Mouse (Mus musculus) gonadal fat pad, adult 2 months (tissue): ENCODE results near the gene Nlk. TPM values are rescaled to one million over a fixed set of nuclear protein-coding genes. Genes with fewer than 3 reads are reported as not detected.
"Not testable (repeated sequence)": the region's sequence is repeated elsewhere in the genome, so short reads cannot be mapped to it uniquely, and the experiment has no call there.

Experiments
- DNase-seq: peaks from one replicate; pipeline ENCODE4 v3.0.0-alpha.2; 2012; ENCODE audit warnings: low read depth
- polyA plus RNA-seq: library from polyadenylated mRNA; depleted of rRNA; stranded (reverse); fragments of >200 nt; gene quantifications from 2 replicates; pipeline ENCODE4 v1.2.3, GENCODE M21; 2012

Nlk gene
- polyA plus RNA-seq, 1 experiment = 18.5 TPM

DNA sequence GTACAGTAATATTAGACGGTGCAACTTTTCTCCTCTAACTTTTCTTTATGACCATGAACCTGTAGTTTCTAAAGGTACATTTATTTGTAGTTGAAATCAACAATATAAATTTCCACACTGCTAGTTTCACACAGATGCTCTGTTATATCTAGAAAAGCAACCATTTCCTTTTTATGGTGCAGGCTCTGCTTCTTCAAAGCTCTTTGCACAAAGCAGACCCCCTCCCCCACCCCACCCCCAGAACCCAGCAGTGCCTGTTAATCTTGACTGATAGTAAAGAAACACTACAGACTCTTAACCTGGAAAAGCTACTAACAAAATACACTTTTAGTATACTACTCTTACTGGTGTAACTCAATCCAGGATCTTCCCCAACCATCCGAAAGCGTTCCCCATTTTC lies 6.6 kb downstream of the Nlk start:
- DNase-seq = no peak

DNA sequence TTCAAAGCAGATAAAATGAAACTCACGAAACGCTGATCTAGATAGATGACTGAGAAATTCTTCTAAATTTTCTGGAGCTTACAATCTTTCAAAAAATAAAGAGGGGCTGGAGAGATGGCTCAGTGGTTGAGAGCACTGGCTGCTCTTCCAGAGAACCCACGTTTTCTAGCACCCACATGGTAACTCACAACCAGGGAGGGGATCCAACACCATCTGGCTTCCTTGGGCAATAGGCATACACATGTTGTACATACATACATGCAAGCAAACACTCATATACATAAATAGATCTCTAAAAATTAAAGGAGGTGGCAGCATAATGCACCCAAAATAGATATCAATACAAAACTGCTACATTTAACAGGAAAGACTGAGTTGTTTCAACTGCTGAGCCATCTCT lies 16.1 kb downstream of the Nlk start:
- DNase-seq = no peak

DNA sequence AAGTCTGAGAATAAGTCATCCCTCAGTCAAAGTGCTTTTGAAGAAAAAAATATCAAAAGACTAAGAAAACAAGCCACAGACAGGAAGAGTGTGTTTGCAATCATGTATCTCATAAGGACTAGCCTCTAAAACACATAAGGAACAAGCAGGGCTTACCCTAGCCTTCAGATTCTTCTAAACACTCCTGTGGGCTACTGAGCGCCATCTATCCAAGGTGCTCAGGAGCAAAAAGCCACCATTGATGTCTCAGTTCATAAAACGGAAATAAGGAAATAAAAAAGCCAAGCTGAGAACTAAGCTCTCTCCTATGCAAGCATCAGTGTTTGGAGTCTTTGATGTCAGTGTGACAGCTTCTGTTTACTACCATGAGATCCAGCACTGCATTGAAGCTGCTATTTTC lies 18.4 kb downstream of the Nlk start:
- DNase-seq = no peak

DNA sequence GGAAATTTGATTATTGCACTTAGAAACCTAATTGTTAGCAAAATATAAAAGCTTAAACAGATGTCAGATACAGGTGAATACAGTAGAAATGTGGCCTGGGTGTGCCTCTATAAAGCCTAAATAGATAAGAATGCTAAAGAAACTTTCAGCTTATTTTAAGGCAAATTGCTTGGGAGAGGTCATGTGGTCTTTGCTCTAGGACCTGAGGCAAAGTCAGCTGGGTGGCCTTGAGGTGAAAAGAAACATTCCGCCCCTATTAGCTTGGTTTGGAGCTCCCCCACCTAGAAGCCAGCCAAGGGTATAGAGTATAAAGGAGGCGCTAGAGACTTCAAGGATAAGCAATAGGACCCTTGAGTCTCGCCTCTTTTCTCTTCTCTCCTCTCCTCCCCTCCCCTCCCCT lies 28.5 kb downstream of the Nlk start:
- no peak for DNase-seq

DNA sequence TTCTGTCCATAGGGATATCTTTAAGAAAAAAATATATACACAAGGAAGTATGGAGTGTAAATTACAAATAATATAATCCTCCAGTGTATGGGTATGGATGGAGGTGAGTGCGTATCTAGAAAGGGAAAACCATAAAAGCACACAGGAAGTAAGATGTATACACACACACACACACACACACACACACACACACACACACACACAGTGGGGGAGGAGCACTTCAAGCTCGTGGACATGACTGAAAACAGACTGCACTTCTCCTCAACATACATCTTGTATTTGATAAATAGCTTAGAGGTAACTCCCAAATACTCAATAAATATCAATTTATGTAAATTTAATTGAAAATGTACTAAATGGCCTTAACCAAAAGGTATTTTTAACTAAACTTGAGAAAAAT lies 32.3 kb downstream of the Nlk start:
- DNase-seq = no peak

DNA sequence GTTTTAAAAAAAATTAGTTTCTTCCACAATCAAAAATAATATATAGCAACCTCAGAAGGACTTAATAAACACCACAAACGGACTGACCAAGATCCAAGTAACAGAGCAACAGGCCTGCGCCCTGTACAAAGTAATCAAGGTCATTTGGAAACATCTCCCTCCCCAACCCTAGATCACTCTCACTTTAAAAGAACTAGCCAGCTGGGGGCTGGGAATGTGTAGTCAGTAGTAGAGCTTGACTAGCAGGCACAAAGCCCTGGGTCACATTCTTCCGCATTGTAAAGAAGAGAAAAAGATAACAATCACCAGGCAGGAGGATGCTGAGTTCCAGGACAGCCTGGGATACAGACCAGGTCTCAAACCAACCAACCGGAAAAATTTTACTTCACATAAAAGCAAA lies 33.3 kb downstream of the Nlk start:
- DNase-seq = no peak

DNA sequence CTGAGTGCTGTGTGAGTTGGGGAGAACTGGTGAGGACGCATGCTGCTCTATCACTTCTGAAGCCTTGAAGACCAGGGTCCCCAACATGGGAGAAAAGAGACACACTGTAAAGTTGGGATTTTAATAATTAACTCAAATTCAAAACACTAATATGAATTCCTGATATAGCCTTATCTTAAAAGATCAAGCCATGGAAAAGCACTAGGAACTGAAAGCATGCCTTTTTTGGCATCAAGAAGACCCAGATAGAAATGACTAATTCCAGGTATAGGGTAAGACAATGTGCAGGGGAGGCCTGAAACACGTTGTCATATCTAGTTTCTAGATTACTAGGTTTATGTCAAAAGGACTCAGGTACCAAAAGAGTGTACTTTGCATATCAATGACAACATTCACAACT lies 48.0 kb downstream of the Nlk start:
- DNase-seq = no peak

DNA sequence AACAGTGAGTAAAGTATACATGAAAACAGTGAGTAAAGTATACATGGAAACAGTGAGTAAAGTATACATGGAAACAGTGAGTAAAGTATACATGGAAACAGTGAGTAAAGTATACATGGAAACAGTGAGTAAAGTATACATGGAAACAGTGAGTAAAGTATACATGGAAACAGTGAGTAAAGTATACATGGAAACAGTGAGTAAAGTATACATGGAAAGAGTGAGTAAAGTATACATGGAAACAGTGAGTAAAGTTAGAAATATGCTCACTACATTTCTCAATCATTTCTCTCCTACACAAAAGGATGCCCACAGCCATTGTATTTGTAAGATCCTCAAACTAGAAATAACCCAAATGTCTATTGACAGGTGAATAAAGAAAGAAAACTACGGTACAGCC lies 48.8 kb downstream of the Nlk start:
- DNase-seq = not testable (repeated sequence)

DNA sequence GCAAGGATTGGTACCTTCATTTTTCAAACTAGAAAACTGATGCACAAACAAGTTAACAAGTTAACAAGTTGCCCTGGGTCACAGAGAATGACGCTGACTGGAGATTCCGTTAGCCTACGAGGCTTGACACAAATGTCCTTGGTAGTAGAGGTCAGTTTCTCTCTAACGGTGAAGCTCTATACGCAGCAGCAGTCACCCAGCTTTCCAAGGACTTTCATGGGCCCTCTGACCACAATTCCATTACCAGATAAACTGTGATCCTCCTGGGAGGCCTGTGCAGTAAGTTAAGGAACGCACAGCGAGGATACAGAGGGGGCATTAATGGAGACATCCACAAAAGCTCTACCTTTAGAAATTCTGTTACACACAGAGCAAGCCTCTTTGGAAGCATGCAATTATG lies 53.4 kb downstream of the Nlk start:
- no peak for DNase-seq

DNA sequence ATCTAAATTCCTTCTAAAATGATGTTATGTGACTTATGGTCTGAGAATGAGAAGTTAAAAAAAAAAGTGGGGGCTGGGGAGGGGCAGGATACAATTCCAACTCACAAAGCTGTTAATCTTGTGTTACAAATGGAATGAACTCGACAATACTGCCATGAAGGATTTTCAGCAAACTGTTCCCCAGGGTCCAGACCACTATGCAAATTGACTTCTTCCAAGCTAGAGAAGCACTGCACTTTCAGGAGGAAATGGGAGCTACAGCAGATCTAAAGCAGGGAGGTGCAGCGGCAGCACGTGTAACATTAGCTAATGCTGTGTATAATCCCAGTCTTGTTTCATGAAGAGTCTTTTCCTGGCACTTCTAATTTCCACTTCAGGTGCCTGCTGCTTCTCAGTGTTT lies 55.0 kb downstream of the Nlk start:
- DNase-seq = no peak

DNA sequence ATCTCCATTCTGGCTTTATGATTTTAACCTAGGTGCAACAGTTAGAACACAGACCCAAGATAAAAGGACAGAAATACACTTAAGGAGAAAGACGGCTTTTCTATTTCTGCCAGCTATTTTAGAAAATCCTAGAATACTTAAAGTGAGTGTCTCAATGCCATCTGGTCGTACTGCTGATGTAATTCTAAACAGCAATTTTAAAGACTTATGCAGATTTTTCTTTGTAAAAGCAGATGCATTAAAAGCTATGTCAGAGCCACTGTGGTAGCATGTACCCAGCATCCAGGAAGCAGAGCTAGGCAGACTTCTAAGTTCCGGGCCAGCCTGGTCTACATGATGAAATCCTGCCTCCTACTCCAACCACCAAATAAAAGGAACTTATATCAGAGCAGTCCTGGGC lies 56.1 kb downstream of the Nlk start:
- DNase-seq = no peak

DNA sequence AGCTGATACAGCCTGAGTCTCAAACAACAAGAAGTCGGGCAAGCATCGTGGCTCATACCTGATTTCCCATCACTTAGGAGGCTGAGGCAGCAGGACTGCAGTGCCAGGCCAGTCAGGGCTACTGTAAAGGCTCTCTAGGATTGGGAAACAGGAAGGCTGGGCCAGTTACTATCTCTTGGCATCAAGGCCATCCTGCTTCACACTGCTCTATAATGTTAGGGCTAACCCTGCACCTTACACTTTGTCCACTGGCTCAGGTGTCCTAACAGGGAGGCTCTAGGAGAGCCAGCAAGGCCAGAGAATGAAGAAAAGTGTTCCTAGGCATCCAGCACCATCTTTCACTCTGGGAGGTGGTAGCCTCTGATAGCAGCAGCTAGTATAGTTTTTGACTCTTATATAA lies 64.4 kb downstream of the Nlk start:
- DNase-seq = no peak

DNA sequence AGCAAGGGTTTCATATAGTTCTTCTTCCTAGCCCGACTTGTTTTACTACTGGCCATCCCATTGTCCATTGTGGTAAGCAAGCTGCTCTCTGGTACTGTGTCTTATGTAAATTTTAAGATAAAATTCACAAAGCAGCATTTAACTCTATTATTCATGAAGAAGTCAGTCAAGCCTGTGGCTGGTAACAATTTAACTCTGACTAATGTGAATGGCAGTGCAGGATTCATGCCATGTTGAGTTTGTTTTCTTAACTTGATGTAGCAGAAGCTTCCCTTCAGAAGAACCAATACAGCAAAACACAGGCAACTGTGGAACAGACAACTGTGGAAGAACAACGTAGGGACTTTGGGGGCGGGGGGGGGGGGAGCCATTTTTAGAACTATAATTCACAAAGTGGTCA lies 68.3 kb downstream of the Nlk start:
- no peak for DNase-seq

DNA sequence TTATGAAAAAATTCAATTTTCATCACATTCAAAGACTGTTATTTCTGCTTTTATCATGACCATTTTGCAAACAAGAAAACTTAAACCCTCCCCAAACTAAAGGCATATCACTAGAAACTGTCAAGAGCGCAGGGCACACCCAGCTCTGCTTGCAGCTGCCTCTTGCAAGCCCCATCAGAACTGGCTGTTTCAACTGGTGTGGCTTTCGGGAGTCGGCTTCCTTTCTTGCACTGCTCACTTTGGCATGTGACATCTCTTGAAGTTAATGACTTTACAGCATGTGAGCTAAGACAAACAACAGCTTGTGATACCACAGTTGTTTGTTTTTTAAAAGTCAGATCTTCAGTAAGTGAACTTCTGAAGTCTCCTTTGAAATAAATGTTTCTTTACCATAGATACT lies 72.8 kb downstream of the Nlk start:
- no peak for DNase-seq

DNA sequence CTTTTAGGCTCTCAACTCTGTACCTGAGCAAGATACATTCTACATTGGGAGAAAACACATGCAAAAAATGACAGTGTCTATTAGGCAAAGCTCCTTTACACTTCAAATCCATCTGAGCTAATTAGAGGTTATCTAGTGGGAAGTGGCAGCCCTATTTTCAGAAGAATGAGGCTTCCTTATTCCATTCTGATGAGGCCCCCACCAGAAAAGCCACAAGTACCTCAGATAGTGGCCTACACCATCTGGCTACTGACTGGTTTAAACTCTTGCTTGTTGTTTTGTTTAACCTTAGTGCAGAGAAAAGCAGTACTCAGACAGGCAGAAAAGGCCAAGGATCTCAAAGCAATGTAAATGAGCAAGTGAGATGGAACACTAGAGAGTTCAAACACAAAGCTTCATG lies 75.2 kb downstream of the Nlk start:
- DNase-seq = no peak

DNA sequence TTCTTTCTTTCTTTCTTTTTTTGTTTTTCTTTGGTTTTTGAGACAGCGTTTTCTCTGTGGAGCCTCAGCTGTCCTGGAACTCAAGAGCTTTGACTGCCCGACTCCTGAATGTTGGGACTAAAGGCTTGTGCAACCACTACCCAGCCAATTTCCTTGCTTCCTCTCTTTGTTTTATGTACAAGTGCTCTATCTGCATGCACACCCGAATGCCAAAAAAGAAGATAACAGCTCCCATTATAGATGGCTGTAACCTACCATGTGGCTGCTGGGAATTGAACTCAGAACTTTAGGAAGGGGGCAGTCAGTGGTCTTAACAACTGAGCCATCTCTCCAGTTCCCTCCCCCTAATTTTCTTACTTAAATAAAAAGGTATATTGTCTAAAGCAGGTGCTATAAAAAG lies 77.0 kb downstream of the Nlk start:
- no peak for DNase-seq

DNA sequence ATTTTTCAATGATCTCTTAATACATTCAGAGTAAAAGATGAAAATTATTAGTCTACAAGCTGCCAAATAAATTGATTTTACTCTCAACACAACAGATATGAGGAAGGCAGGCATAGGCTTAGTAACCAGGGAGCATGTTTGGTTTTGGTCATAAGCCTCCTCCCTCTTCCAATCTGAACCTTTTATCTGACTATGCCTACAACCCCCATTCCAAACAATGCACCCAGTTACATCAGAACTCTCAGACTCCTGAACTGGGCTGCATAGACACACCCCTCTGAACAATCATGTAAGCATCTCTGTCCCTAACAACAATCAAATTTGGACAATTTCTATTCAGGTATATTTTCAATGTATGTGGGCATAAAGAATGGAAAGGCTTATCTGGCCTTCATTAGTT lies 85.9 kb downstream of the Nlk start:
- DNase-seq = no peak

DNA sequence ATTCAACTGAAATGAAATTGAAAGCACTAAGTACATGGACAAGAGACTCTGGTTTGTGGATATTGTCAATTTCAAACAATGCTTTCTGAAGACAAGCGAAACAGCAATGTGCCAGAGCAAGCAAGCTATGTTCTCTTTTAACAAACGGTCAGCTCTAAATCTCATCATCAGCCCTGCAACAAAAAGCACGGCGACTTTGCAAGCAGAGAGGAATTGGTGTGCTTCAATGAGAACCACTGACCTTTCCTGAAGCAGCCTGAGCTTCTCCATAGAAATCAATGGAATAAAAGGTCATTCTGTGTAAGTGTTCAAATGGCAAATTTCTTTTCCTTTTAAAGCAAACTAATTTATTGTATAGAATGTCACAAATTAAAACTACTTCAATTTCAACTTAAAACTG lies 87.5 kb downstream of the Nlk start:
- no peak for DNase-seq

DNA sequence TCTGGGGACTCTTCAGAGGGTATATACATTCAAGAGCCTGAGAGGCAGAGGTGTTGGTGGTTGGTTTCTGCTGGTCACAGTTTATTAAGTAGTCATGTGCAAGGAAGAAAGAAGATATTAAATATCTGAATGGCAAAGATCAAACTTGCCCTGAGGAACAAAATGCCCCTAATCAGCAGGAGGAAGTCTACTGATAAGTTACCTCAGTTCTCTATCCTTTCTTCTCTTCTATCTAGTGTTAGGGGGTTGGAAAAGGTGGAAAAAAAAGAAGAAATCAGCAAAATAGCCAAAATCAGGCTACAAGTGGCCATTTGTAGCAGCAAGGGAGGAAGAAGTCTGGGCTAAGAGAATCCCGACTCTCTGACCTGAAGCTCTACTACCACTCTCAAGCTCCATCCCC lies 92.3 kb downstream of the Nlk start:
- no peak for DNase-seq

DNA sequence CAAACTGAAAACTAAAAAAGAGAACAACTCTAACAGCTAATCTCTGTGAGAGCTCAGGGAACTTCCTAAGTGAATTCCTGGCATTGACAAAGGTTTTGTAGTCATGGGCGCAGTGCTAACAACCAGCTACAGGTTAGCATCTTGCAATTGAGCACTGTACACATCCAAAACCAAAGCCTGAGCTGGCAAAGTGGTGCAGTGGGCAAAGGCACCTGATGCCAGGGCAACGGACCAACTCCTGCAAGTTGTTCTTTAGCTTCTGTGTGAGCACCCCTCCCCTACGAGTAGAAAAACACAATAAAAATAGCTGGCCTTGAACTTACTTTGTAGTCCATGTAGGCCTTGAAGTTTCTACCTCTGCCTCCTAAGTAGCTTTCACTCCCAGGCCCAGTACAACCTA lies 94.4 kb downstream of the Nlk start:
- DNase-seq = no peak

DNA sequence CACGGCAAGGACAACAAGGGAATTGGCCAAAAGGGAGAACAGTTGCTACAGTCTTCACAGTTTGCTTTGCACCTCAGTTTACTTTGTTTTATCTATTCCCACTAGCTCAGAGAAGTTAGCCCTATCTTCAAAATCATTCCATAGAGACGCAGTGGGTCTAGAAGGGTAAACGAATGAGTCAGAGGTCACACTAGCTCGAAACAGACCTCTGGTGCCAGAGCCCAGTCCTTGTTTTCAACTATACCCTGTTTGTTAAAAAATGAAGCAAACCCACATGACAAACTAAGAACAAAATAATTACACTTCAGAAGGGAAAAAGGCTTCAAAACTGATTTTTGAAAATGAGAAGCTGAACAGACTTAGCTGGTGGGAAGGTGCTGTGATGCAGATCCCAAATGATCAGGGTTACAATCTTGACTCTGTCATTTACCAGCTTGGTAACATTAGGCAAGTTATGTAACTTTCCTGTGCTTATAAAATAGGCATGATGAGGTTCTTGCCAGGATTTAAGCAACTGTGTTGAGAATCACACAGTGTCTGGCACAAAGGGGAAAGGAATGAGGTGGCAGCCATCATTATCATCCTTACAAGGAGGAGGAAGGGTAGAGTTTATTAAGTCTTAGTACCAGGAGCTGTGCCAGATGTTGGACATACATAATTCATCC lies 96.1 kb downstream of the Nlk start:
- no peak for DNase-seq

DNA sequence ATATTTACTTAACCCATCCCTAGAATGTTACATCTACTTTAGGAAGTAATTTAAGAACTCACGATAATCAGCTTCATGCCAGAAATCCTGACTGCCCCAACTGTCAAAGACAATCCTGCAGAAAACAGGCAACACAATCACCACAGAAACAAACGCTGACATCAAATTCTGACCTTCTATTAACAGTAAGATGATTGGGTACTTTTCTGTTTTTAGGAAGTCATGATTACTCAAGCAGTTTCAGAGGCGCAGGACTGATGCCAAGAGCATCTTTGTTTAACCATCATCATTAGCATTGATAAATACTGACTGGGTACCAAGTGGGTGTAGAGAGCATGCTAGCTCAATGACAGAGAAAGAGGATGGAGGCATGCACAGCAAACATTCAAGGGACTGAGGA lies 96.7 kb downstream of the Nlk start:
- no peak for DNase-seq

DNA sequence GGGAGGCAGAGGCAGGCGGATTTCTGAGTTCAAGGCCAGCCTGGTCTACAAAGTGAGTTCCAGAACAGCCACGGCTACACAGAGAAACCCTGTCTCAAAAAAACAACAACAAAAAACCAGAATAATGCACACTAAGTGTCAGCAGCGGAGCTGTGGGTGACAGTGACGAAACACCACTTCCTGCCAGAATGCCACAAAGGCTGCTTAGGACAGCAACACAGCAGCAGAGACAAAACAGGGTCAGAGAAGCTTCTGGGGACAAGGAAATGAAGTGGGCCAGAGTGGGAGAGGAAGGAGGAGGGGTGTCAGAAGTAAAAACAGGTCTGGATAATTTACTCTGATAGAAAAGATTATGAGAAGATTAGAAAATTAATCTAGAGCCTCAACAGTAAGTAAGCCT lies 97.1 kb downstream of the Nlk start:
- DNase-seq = no peak

DNA sequence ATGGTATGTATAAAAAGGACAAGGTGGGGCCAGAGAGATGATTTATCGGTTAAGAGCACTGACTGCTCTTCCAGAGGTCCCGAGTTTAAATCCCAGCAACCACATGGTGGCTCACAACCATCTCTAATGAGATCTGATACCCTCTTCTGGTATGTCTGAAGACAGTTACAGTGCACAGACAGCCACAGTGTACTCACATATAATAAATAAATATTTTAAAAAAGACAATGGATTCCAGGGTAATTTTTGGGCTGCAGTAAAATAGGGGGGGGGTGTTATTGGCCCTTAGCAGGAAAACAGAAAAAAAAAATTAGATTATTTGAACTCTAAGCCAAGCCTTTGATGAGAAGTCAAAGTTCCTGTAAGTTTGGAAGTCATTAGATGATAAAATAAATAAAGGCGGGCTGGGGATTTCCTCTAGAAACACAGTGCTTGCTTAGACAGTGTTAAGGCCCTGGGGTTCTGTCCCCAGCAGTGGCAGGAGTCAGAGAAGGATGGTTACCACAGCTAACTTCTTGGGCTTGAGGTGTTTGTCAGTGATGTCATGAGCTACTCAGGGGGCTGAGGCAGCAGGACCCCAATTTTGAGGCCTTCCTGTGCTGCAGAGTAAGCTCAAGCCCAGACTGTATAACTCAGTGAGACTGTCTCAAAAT lies 98.3 kb downstream of the Nlk start:
- DNase-seq = no peak
